Mouse (Mus musculus) adrenal gland, adult (tissue): Measurements from ENCODE around the gene Arhgap45.
"Not testable (repeated sequence)": the region's sequence is repeated elsewhere in the genome, so short reads cannot be mapped to it uniquely, and the experiment has no call there.

Experiments
- DNase-seq, 2 experiments: peaks; one replicate each; pipeline ENCODE4 v3.0.0; 2022 to 2023; ENCODE audit warnings: low spot score in 1 of 2; ENCODE audit not compliant: inconsistent age in 2 of 2

Arhgap45 gene

DNA sequence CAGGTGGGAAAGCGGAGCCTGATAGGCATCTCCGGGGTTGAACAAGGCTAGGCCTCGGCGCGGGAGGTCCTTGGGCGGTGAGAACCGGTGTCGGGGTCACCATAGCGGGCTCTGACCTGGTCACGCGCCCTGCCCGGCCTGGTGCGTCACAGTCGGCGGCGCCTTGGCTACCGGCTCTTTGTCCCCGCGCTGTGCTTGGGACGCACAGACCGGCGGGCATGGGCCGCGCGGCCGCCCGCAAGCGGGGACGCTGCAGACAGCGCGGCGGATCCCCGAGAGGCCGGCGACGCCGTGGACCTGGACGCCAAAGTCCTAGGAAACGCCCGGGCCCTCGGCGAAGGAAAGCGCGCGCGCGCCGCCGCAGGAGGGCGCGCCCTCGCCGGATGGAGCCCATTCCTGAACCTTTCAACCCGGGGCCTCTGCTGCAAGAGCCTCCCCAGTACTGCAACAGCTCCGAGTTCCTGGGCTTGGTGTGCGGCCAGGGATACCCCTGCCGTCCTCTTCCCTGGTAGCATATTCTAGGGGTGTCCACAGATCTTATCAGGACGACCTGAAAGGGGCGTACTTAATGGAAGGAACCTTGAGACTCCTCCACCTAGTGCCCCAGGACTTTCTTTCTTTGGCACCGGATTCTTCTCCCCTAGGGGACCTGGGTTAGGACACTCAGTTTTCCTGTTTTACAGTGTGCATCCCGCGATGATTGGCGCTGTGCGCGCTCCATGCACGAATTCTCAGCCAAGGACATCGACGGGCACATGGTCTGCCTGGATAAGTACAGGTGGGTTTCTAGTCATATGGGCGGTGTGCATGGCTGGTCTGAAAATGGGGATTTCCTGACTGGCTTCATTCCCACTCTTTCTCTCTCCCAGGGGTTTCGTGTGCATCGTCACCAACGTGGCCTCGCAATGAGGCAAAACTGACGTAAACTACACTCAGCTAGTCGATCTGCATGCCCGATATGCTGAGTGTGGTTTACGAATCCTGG lies 37.7 kb downstream of the Arhgap45 start:
- DNase-seq: peak; percentile 83 to 95

DNA sequence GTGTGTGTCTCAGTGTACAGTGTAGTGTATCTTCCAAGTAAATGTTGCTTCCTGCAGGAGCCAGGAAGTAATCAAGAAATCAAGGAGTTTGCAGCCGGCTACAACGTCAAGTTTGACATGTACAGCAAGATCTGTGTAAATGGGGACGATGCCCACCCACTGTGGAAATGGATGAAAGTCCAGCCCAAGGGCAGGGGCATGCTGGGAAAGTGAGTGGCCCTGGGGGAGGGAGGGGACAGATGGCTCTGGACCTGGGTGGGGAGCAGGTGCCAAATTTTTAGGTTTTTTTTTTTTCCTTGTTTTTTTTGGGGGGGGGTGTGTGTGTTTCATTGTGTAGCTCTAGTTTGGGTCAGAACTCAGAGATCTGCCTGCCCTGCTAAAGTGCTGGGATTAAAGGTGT lies 38.5 kb downstream of the Arhgap45 start:
- not testable (repeated sequence) for DNase-seq

DNA sequence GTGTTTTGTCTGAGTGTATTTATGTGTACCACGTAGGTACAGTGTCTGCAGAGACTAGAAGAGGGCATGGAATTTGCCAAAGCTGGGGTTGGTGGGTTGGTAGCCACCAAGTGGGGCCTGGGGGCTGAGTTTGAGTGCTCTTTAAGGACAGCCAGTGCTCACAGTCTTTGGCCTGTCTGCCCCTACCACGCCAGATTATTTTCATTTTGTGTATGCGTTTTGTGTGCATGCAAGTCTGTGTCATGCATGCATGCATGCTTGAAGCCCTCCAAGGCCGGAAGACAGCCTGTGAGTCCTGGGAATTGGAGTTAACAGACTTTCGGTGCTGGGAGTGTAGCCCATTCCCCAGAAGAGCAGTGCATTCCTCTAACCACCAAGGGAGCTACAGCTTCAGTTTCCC lies 38.9 kb downstream of the Arhgap45 start:
- no peak for DNase-seq

DNA sequence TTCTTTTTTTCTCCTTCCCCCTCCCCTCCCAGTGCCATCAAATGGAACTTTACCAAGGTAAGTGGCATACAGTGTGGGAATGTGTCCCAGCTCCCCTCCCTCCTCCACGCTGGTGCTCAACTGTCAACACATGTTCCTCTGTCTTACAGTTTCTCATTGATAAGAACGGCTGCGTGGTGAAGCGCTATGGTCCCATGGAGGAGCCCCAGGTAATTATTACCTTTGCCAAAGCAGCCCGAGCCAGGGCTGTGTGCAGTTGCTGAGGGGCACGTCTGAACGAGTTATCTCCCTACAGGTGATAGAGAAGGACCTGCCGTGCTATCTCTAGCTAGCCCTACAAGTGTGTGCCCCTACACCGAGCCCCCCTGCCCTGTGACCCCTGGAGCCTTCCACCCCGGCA lies 39.4 kb downstream of the Arhgap45 start:
- no peak for DNase-seq

DNA sequence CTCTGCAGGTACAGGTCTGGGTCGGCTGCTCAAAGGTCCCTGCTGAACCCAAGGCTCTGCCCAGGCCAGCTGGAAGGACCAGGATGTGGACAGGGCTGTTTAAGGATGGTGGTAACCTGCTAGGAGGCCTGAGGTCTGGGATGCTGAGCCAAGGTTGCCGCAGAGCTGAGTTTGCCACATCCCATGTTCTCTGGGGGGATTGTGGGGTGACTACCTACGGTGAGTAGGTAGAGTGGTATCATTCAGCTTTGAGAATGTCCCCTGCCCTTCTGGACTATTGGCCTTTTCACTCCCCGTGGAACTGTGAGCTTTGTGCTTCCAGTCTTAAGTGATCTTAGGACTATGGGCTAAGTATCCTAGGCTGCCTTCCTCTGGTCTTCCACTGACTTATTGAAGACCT lies 40.1 kb downstream of the Arhgap45 start:
- no peak for DNase-seq

DNA sequence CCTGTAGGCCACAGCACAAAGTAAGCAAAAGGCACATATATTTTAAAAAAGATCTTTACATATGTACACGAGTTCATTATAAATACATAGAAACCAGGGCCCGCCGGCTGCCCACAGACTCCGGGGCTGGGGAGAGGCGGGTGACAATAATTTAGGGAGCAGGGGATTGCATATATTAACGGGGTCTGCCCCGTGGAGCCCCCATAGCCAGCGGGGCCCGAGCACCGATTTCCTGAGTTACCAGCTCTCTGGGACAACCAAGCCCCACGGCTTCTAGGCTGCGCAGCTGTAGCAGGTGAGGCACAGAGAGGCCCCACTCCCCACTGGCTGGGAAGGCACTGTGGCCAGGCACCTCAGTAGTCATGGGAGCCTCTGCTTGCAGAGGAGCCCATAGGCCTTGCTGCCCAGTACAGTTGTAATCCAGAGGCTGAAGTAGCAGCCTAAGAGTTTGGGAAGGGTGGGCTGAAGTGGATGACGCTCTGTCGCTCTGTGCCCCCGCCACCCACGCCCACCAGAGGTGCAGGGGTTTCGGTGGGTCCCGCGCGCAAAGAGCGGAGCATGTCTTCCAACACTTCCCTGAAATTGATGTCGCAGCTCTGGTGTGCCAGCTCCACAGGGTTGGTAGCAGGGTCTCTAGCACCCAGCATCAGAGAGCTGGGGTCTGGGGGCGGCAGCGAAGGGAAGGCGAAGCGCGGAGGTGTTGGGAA lies 40.7 kb downstream of the Arhgap45 start:
- DNase-seq: peak in 1 of 2 experiments; percentile 51

DNA sequence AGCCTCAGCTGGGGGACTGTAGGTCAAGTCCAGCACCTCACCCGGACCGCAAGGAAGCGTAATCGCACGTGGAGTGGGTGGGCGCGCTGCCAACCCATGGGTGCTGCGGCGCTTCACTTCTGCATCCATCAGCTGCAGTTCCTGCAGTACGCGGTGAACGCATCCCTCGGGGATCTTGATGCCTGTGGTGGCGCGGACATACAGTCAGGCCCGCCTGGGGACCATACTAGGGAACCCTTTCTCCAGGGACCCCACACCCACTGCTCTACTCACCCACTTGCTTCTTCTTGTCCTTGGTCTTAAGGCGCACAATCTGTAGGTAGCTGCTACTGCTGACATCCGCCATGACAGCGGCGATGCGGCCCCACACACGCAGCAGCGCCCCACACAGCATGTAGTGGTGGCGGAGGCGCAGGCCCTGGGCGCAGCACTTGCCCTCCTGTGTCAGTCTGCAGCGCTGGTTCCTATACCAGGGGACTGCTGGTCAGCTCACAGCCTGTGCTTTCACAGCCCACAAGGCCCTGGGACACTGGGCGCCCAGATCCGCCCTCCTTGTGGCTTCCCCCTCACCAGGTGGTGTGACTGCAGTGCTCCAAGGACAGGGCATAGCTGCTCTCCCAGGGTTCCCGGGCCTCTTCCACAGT lies 41.4 kb downstream of the Arhgap45 start:
- peak; percentile 37 to 66 for DNase-seq

DNA sequence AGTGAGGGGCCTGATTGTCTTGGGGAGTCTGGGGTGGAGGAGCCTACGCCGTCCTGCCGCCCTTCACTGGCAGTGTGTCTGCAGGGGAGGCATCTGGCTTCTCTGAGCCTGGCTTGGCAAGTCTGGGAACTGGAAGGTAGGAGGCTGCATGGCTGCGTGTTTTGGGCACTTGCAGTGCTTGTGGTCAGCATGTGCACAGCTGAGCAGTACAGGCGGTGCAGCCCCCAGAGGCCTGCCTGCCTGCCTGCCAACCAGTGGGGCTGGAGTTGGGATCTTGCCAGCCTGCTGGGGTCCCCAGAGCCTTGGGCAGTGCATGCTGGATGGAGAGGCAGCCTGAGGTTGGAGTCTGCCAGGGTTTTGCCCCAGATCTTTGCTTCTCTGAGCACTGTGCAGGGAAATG lies 46.7 kb downstream of the Arhgap45 start:
- peak in 1 of 2 experiments; percentile 69 for DNase-seq

DNA sequence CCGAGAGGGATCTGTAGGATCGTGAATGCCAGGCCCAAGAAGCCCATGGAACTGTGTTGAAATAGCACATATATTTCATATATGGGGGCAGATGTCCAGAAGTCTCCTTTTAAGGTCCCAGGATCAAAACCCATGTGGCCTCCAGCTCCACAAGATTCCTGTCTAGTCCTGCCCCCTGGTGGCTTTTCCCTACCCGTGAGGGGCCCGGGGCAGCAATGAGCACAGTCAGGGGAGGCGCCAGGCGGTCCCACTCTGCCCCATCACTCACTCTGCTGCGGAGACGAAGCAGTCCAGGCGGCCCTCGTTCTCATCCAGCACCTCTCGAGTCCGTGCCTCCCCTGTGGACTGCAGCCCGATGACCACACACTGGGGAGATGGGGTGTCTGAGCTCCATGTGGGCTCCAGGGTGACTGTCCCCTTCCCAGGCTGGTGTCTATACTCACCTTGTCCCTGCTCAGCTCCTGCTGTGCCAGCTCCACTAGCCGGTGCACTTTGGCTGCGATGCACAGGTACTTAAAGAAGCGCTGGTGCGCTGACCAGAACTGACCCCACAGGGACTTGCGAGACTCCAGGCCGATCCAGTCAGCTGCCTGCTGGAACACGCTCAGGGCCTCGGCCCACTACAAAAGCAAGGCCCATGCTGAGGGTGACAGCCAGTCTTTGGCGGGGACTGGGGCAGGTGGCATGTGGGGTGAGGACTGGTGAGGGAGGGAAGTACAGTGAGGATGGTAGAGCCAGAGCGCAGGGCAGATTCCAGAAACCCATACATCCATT lies 47.6 kb downstream of the Arhgap45 start:
- no peak for DNase-seq

DNA sequence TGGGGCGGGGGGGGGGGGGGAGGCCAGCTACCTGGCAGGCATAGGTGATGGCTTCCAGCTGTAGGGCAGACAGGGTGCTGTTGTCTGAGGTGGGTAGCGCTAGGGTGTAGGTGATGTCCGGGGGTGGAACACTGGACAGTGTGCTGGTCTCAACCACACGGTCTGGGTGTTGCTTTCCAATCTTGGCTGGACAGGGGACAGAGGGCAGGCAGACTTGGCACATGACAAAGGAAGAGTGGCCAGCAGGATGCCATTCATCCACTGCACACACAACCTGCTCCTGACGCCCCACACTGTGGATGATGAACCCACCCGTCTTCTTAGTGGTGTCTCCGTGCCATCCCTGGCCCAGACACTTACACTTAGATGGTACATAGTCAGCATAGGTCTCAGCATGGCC lies 52.8 kb downstream of the Arhgap45 start:
- DNase-seq: no peak

DNA sequence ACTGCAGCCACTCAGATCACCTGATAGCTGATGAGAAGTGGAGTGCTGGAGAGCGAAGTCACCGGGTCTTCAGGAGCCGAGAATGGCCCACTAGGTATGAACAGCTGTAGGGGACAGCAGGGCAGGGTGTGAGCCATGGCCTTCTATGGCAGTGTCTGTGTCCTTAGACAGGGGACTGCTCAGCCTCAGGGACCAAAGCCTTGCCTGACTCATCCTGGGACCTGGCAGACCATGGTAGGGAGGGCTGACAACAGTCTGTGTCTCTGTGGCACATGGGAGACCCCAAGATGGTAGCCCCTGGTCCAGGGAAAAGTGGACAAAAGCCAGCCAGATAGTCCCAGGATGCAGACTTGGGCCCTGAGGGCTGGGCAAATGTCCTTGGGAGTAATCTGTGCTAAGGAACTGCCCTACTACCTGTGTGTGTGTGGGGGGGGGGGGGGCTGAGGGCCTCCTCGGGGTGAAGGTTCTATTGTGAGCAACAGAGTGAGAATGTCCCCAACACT lies 53.5 kb downstream of the Arhgap45 start:
- DNase-seq: peak in 1 of 2 experiments; percentile 85

DNA sequence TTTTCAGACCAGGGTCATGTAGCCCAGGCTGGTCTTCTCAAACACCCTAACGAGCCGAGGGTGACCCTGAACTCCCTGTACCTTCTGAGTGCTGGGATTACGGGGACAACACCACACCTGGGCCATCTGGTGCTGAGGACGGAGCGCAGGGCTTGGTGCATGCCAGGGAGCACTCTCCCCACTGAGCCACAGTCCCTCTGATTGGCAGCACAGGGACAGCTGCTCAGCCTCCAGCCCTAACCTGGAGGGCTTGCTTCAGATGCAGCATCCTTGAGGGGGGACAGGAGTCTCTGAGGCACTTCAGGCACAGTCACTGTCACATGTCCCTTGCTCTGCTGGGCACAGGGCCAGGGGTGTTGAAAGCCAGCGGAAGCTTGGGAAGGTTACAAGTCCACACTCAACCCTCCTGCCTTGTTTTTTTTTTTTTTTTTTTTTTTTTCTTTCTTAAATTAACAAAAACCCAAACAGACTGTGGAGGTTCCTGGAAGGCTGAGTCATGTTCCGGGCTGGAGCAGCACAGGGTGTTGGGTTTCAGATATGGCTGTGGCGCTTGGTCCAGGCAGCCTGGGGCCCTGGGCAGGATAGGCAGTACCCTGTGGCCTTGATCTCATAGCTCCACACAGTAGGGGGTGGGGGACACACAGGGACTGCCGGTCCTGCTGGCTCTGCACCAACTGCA lies 54.5 kb downstream of the Arhgap45 start:
- peak; percentile 94 to 98 for DNase-seq

DNA sequence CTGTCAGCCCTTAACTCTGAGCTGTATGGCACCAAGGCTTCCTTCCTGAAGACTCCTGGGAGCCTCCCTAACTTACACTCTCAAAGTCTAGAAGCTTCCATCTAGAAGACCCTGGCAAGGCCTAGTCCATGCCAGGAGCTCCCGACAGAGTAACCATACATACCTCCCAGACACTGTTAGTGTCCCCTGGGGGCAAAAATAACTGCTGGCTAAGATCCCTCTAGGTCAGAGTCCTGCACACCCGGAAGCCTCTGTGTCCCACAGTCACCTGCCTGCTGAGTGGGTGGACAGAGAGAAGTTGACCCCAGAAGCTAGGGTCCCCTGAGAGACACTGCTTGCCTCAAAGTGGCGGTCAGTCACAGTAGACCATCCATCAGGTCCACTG lies 55.1 kb downstream of the Arhgap45 start:
- no peak for DNase-seq

DNA sequence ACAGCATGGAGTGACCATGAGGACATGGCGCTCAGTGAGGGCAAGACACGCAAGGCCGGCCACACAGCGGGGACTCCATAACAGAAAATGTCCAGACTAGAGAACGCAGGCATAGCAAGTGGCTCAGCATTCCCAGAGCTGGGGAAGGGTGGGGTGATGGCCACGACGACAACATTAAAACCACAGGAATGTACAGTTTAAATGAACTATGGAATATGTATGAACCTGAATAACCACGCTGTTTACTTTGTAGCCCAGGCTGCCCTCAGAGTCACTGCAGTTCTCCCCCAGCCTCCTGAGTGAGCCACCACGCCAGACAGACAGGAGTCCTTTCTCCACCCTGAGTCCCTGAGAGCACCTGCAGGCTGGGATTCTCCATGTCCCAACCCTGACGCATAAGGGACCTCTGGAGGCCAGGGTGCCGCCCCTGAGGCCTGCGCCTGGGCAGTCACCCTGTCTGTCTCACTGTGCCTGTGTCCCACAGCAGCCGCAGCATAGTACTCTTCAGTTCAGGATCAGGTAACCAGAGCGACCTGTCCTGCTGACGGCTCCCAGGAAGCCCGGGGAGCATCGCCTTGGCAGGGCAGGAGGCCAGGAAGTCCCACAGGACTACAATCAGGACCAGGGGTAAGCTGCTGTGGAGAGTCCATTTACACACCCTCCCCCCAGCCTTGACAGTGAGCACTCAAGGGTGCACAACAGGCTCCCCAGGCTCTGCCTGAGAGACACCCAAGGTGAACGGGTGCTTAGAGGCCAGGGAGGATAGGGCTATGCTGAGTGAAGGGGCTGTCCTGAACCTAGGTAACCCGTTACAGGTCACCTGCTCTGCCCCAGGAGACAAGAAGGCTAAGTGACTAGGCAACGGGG lies 56.4 kb downstream of the Arhgap45 start:
- DNase-seq: peak; percentile 30 to 84

DNA sequence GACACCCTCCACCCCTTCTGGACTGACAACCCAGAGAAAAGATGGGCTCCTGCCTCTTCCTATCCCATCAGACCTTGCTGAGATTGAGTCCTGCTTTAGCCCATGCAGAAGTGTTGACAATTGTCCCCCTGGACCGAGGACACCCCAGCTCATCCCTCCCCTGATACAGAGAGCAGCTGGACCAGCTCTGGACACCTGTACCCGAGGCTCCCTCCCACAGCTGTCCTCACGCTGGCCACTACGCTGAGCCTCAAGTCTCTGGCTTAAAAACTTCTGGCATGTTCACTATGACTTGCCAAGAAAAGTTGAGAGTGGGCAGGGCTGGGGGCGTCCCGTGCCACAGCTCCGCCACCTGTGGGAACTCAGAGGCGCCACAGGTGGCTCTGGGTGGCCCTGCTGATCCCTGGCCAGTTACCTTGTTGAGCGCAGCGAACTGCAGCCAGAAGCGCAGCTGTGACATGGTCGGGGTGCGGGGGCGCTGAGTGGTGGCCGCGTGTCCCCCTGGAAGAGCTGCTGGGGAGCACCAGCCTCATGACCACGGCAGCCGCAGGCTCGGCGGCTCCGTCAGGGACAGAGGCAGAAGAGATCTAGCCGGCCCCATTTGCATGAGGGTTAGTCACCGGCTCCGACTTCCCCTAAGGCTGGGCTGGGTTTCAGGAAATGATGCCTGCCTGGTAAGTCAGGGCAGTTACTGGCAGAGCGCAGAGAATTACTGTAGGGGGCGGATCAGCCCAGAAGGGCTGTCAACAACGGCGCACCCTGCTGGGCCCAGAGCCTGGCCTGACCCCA lies 58.6 kb downstream of the Arhgap45 start:
- peak; percentile 89 to 94 for DNase-seq

DNA sequence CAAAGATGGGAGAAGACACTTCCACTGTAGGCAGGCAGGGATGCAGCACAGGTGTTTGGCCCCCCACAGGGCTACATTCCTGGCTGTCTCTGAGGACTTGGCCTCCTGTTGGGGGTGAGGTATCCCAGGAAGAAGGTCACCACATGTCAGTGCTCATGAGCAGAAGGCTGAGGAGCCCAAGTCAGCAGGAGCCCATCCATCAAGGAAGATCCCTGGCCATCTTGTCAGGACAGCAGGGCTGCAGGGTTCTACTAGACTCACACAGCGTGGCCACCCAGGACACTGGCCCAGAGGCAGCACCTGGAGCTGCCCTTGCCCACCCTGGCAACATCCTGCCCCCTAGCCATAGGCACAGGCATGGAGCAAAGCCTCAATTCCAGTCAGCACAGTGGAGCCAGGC lies 59.5 kb downstream of the Arhgap45 start:
- DNase-seq: peak in 1 of 2 experiments; percentile 54

DNA sequence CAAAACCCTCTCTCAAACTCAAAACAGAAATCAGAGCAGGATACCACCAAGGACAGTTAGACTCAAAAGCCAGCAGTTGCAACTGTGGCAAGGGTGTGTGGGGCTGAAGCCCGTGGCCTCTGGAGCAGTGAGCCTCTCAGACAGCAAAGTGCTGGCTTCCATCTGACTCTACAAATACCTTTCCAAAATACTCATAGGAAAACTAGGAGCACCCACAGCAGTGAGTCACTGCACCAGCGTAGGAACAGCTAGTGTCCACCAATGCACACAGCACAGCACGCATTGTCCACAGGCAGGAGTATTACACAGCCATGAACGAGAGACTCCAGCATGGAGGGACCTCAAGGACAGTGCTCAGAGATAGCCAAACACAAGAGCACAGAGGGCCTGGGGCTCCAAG lies 59.9 kb downstream of the Arhgap45 start:
- DNase-seq: no peak

DNA sequence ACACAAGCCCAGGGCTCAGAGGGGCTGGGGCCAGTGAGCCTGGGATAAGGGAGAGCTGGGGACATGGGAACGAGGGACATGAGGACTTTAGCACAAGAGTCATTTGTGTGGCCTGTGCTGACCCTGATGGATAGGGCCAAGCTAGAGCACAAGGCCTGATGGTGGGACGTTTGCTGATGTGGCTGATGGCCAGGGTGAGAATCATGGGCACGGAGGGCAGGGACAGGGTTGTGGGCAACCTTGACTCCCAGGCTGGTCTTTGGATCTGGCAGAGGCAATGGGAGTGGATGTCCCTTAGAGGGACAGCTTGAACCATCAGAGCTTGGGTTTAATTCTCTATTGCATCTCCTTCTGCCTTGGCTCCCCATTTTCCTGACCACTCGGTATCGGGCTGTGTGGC lies 60.9 kb downstream of the Arhgap45 start:
- DNase-seq: peak in 1 of 2 experiments; percentile 61
